Mouse (Mus musculus) gonadal fat pad, adult 2 months (tissue): ENCODE measurements around the gene St3gal3. TPM values are rescaled to one million over a fixed set of nuclear protein-coding genes. Genes with fewer than 3 reads are reported as not detected.
A peak's percentile ranks its signal among the peaks of the same experiment; 100 is the strongest.

ENCODE experiments used
- DNase-seq: peaks from one replicate; pipeline ENCODE4 v3.0.0-alpha.2; 2012; ENCODE audit warnings: low read depth
- polyA plus RNA-seq: library from polyadenylated mRNA; depleted of rRNA; stranded (reverse); fragments of >200 nt; gene quantifications from 2 replicates; pipeline ENCODE4 v1.2.3, GENCODE M21; 2012

The St3gal3 gene
- polyA plus RNA-seq, 1 experiment: 59.3 TPM

DNA sequence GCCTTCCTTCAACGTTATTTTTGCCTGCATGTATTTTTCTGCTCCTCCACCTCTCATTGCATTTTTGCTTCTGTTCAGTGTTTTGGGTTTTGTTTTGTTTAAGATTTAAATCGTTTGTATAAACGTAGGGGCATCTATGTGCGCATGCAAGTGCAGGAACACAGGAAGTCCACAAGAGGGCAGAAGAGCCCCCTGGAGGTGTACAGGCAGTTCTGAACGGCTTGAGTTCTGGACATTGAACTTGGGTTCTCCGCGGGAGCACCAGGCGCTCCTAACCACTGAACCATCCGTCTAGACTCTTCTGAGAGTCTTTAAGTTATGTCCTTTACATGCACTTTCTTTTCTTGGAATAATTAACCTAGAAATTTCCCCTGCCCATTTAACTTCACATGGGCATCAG lies 44.8 kb downstream of the St3gal3 start:
- DNase-seq: no peak

DNA sequence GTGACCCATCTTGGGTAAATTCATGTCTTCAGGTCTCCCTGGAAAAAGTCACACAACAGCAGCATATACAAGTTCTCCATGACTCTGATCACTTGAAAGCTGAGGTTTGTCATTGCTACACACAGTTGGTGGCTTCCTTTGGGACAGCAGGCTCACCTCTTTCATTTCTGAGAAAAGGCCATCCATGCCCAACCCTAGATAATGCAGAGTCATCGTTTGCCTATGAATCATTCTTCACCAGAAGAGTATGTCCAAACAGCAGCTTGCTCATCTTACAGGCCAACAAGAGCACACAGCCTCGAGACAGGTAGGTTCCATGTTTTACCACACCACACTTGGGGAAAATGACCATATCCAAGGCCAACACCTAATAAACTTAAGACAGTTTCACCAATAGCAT lies 45.9 kb downstream of the St3gal3 start:
- DNase-seq: no peak

DNA sequence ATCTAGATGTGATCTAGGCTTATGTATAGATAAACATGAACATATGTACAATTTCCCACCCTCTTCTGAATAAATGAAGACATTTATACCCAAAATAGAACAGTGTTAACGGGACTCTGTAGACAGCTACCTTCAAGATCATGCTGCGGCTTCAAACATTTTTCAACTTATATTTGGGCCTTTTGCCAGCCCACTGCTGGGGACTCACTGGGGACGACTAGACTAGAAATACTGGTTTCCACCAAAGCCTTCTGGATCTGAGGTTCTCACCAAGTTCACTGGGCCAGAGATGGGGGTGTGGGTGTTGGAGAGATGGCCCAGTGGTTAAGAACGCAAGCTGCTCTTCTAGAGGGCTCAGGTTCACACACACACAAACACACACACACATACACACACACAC lies 49.7 kb downstream of the St3gal3 start:
- DNase-seq: no peak

DNA sequence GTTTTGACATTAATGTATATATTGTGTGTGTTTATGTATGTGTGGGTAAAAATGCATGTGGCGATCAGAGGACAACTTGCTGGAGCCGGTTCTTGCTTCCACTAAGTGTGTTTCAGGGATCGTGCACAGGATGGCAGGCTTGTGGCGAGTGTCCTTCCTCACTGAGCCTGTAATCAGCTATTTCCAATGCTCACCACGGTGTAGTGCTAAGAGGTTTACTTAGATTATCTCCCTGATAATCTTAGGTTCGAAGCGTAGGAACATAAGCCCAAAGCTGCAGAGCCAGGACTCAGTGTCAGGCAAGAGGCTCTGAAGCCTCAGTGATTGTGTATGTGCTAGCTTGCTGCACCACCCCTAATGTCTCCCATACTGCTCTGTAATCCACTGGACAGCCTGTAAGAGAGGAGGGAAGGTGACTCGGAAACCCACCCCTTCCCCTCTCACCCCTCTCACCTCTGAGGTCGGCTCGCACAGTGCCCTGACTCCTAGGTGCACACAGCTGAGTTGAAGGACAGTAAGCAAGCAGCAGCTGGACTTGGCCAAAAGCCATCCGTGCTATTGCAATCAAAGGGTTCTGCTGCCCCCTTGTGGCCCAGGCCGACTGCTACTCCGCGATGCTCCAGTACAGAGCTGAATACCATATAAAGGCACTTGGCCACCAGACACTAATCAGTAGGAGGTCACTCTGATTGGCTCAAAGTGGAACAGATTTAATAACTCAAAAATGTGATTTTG lies 51.3 kb downstream of the St3gal3 start:
- DNase-seq: peak; percentile 26

DNA sequence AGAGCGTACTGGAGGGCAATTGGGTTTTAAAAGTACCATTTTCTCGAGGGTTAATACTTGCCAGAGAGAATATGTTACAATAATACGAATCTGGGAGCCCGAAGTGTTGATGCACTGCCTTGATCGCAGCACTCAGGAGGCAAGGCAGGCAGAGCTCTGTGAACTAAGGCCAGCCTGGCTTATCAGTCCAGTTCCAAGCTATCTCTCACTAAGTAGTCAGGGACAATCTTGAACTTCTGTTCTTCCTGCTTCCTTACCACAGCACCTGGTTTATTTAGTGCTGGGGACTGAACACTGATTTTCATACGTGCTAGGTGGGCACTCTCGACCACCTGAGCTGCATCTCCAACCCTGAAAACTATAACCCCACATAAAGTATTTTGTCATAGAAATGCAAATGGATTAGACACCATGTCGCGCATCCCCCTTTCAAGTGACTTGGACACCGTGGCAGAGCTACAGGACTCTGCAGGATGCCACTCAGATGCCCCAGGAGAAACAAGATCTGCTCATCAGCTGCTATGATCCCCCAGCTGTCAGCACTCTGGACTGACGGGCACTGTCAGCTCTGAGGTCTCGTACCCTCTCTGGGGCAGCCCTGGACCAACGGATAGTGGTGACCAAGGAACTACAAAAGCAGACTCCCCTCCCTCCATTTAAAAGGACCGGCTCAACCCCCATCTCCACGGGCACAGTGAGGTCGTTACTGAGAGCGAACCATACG lies 52.9 kb downstream of the St3gal3 start:
- no peak for DNase-seq

DNA sequence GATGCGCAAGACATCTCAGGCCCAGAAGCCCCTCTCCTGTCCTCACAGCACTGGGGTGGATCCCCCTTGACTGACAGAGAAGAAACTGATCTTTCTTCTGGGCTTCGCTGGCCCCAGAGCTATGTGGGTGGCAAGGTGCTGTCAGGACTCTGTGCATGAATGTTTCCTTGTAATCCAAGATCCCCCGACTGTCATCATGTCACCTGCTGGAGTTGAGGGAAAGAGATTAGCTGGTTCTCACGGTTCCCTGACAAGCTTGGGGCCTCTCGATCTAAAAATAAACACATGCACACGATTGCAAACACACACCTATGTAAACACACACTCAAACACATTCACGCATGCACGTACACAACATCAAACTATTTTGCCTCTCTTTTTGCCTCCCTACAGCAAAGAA lies 54.2 kb downstream of the St3gal3 start:
- no peak for DNase-seq

DNA sequence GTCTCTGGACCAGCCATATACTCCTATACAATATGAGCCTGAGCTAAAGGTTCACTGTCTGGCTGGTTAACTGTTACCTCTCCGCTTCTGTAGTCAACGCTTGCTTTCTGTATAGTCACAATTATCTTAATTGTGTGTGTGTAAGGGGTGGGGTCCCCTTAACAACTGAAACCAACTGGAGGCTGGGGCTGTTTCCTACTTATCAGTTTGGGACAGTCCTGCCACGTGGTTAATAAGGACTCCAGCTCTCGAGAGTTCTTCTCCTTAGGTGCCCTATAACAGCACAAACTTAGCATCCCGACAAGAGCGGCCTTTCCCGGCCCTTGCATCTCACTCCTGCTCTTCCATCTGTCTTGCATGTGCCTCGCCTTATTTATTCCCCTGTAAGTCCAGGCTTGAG lies 55.5 kb downstream of the St3gal3 start:
- DNase-seq: no peak

DNA sequence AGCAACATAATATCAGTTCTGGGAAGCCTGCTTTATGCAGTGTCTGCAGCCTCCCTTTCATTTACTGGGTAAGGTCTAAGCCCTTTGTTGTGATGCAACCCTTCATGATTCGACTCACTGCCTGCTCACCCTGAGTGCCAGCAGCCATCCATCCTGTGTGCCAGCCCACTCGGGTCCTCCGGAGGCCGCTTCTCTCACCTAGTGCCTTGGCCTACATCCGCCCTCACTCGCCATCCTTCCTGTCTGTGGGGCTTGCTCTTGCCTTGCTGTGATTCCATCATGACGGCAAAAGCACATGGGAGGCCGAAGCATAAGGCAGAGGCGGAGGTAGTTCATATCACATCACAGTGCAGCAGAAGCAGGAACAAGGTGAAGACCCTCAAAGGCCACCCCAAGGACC lies 56.1 kb downstream of the St3gal3 start:
- no peak for DNase-seq

DNA sequence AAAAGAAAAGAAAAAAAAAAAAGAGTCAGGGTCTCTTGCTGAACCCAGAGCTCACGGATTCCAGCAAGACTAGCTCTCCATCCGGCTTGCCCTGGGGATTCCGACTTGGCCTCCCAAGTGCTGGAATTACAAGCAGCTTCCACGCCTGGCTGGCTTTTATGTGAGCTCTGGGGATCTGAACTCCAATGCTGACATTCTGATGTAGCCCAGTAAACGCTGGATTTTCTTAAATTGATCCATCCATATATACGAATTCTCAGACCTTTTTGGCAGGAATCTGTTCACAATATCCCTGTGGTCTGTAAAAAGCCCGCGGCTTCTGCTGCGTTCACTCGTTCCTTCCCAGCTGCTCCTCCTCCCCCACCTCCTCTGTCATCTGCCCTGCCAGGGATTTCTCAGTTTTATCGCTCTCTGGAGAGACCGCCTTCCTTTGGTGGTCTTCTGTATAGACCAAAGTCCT lies 57.4 kb downstream of the St3gal3 start:
- no peak for DNase-seq

DNA sequence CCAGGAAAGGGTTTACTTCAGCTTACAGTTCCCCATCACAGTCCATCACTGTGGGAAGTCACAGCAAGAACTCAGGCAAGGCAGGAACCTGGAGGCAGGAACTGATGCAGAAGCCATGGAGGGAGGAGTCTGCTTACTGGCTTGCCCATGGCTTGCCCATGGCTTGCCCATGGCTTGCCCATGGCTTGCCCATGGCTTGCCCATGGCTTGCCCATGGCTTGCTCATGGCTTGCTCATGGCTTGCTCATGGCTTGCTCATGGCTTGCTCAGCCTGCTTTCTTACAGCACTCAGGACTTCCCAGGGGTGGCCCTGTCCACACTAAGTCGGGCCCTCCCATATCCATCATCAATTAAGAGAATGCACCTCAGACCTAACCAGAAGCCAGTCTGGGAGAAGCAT lies 58.1 kb downstream of the St3gal3 start:
- DNase-seq: no peak

DNA sequence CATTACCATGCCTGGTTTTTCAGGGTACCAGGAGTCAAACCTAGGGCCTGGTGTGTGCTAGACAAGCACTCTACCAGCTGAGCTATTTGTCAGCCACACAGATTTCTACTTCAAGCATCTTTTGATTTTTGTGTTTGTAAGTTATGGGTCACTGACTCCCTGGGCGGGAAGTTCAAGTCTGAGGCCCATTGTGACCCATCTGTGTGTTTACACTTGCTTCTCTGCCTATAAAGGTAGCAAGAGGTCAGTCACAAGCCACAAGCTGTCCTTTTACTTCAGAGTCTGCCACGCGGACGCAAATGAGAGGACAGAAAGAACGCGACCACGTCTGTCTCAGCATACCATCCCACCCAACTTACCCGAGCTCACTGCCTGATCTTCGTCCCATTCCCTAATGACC lies 59.4 kb downstream of the St3gal3 start:
- no peak for DNase-seq

DNA sequence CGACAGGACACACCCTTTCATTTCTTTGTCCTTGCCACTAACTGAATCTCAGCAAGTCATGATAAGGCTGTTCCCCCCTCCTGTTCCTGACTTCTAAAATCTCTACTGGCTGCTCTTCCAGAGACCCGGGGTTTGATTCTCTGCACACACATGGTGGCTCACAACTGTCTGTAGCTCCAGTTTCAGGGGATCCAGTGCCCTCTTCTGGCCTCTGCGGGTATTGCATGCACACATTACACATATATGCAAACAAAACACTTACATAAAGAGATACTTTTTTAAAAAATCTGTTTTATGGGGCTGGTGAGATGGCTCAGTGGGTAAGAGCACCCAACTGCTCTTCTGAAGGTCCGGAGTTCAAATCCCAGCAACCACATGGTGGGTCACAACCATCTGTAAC lies 60.5 kb downstream of the St3gal3 start:
- no peak for DNase-seq

DNA sequence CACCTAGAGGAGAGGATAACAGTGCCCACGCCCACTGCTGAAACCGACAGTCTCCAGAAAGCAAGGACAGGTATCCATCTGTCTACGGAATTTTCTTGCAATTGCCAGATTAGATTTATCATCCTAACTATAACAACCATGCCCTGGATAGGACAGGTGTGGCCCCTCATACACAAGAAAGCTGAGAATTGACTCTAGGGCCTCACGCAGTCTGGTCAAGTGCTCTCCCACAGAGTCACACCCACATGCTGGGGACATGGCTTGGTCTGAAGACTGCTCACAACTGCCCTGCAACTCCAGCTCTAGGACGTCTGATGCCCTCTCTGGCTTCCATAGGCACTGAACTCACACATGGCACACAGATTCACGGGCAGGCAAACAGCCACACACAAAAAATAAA lies 61.6 kb downstream of the St3gal3 start:
- no peak for DNase-seq

DNA sequence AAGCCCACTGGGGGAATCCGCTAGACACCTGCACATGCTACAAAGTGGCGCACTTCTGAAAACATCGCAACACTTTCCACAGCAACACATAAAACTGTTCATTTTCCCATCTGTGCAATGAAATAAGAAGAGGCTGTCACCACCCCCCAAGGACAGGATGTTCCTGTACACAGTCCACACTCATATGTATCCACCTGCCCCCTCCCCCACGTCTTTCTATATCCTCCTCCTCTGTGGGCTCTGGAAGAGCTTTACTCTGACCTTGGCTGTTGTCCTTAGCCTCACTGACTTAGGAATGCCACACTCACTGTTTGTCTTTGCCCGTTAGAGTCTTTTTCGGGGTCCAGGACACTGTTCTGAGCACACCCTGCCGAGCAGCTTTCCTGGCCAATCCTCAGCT lies 62.8 kb downstream of the St3gal3 start:
- no peak for DNase-seq

DNA sequence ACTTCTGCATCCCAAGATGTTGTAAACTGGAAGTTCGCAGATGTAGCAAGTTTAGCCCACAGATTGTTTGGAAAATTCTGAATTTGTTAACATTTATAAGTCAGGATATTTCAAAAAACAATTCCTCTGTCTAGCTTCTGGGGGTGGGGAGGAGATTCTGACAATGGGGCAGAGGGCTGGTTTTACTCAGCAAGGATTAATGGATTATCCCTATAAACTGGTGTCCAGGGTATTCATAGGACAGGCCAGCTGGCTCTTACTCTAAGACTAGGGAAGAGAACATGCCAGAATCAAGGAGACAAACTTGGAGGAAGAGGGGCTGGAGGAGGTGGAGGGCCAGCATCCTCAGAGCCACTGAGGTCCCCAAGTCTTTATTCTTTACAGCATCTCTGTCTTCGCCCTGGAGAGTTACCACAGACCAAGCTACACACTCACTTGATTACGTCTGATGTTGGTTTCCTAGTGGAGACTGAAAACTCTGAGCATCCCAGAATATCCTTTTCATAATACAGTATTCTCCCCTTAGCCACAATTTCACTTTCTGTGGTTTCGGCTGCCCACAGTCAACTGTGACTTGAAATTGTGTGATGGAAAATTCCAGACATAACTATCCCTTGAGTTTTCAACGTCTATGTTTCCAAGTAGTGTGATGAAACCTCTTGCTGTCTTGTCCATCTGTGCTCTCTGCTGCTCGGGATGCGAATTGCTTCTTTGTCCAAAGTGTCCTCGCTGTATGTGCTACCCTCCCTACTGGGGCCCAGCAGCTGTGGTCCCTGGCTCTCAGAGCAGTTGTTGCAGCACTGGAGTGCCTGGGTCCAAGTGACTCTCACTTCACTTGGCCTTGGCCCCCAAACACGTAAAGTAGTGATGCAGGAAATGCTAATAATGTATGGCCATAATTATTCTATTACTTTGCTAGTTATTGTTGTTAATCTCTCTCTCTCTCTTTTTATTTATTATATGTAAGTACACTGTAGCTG lies 64.2 kb downstream of the St3gal3 start:
- DNase-seq: no peak

DNA sequence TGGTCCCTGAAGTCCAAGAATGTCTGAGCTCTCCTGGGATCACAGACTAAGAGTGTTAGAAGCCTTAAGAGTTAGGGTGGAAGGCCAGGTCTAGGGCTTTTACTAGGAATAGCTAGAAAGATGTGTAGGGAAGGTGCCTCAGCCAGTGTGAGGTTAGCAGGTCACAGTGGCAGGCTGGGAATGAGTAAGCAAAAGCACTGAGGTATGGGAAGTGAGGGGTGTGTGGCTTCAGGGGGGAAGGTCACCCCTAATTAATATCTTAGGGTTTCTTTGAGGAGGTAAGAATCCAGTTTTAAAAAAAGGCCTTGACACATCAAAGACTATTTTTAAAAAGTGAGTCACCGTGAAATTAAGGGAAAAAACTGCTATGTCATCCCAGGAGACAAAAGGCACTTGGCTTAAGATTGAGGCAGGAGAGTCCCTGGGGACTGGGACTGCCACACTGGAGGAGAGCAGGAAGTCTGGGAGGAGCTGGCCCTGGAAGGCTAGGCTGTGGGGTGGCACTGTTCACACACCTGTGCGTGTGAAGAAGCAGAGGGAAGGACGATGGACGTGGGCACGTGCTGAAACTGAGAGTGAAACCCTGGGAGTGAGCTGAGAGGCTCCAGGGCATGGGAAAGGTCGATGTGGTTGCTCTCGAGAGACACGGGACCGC lies 72.8 kb downstream of the St3gal3 start:
- DNase-seq: no peak

DNA sequence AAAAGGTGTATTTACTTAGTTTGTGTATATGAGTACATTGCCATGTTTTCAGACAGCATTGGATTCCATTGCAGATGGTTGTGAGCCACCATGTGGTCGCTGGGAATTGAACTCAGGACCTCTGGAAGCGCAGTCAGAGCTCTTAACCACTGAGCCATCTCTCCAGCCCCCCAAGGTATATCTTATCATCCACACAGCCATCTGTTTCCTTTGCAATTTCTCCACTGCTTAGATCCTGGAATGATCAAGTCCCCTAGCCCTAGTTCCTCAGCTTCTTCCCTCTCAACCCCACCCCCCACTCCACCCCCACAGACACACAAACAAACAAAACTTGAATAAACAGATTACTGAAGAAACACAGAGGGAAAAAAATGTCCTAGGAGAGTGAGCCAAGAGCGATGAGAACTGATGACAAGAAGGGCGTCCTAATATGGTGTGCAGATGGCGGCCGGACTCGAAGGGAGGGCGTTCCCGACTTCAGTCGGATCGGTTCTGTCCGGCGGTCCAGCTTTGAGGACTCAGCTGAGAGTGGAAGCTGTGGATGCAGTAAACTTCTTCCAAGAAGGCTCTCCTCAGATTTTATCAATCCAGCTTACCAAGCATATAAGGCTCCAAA lies 73.7 kb downstream of the St3gal3 start:
- DNase-seq: no peak

DNA sequence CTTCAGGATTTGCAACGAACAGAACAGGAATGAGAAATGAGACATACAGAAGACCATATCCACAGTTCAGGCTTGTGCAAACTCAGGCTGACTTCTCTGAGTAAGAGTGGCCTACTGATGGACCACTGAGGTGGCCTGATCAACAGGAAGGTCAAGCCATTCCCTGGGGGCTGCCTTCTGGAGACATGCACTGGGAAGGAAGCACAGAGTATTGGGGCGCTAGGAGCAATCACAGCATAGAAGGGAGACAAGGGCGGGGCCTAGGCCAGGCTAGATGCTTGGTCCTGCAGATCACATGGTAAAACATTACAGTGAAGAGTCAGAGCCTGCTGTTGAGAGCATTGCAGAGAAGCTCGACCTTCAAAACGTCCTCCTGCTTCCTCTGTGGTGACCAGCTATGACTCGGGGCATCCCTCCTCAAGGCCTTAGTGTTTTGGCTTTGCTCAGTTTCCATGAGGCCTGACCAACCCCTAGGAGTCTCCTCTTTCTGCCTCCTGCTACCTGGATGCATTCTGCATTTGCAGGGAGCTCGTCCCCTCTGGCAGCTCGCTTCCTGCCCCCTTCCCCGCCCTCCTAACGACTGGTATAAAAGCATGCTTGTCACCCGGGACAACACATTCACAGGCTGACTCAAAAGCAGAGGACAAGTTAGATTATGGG lies 74.8 kb downstream of the St3gal3 start:
- DNase-seq: no peak

DNA sequence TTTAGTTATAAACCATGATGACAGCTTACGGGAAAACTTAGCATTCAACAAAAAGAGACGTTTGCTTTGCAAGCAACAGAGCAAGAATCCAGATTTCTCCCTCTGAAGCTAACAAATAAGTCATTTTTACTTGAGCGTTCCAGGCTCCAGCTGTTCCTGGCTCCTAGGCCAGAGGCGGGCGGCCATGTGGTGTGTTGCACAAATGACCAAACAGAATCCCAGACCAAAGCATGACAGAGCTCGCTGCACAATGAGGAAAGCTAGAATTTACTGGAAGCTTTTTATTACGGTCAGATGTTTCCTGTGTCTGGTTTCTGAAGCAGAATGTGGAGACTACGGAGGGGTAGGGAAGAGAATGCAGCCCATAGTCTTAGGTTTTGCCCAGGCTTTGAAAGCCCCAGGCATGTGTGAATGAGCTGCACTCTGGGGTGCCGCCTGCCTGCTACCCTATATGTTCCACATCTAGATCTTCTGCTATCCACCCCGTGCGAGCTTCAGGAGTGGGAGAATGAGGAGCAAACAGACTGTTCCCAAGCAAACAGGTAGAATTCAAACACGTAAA lies 76.5 kb downstream of the St3gal3 start:
- DNase-seq: no peak

DNA sequence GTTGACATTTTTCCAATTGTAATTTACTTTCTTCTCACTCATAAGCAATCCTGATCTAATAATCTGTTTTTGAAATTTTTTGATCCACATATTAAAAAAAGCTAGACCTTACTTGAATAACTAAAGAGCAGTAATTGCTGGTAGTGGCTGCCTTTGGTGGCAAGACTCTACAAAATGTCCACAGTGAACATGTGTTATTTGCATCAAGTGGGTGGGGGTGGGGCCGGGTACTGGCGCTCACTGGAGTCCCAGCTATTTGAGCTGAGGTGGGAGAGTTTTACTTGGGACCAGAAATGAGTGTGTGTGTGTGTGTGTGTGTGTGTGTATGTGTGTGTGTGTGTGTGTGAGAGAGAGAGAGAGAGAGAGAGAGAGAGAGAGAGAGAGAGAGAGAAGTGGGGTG lies 77.6 kb downstream of the St3gal3 start:
- DNase-seq: no peak
